Mouse (Mus musculus): ENCODE results near the gene Gm525. TPM values are rescaled to one million over a fixed set of nuclear protein-coding genes. Genes with fewer than 3 reads are reported as not detected.
"Not testable (repeated sequence)": the region's sequence is repeated elsewhere in the genome, so short reads cannot be mapped to it uniquely, and the experiment has no call there.

Gm525 gene
- not detected in 2 replicates for polyA plus RNA-seq (2016; fragmentation: Nextera tagmentation; extraction: Ambion mirVana)

DNA sequence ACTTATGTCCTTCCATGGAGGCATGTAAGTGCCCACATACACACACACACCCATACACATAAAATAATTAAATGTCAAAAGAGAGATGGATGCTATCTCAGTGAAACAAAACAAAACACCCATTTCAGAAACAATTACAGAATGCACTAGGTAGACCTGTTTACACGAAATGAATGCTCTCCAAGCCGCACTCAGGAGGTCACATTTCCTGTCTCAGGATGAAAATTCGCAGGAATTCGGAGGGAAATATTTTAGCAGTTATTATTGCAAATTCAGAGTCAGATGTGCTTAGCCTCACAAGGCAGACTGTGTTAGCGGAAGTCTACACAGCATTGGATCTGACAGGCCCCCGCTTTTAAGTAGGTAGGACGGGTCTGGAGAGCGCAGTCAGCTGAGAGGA, at the start of gene Gm525:
TSS of gene Gm525 (plus strand) at position 301 of the 400 bp plus-strand sequence.
- peaks cover 6% of the 10 kb centered on the region for H3K4me1 ChIP-seq
- no peaks in the 10 kb centered on the region for H3K9me3 ChIP-seq
- WGBS: 89% methylated on average over 8 of the region's 8 CpGs
- no peak within 1 kb of the TSS for H3K4me3 ChIP-seq
- H3K27me3 ChIP-seq (ENCODE audit: poor library complexity, severe bottlenecking): no peaks in the 10 kb centered on the region
- no peak within 1 kb of the TSS for H3K27ac ChIP-seq
- no peak for DNase-seq (ENCODE audit: extremely low spot score, low spot score)
- no peaks in the 10 kb centered on the region for H3K36me3 ChIP-seq (replicated peaks)

DNA sequence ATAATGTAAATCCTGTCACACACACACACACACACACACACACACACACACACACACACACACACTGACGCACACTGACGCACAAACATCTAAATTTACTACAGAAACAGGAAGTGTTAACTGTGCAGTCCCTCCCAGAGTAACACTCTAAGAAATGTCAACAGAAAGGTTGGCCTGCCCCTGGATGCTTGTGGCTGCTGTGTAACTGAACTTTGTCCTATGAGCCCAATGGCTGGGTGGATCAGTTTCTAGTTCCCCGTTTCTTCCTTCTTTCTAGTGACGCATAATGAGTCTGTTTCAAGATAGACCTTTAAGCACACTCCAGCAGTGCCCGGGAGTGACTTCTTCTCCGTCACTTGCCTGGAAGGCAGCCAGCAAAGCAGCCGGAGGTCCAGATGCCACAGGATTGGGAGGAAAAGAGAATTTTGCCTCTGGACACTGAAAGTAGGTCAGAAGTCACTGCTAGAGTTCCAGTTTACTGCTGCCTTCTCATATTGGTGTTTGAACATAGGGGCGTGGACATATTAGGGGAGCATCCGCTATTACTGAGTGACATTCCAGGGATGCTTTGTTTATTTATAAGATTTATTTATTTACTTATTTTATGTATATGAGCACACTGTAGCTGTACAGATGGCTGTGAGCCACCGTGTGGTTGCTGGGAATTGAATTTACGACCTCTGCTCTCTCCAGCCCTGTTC, 49.3 kb upstream of the Gm525 start:
- no peaks in the 10 kb centered on the region for H3K9me3 ChIP-seq
- no peak overlapping the region for H3K27ac ChIP-seq
- no peaks in the 10 kb centered on the region for H3K27me3 ChIP-seq (ENCODE audit: poor library complexity, severe bottlenecking)
- H3K4me1 ChIP-seq: 0 out of 2 replicates have a peak, but pooled peaks cover 4% of the 10 kb centered on the region
- H3K36me3 ChIP-seq (replicated peaks): no peaks in the 10 kb centered on the region
- no peak overlapping the region for H3K4me3 ChIP-seq
- no peak for DNase-seq (ENCODE audit: extremely low spot score, low spot score)
- 86% methylated on average over 11 of the region's 11 CpGs for WGBS

DNA sequence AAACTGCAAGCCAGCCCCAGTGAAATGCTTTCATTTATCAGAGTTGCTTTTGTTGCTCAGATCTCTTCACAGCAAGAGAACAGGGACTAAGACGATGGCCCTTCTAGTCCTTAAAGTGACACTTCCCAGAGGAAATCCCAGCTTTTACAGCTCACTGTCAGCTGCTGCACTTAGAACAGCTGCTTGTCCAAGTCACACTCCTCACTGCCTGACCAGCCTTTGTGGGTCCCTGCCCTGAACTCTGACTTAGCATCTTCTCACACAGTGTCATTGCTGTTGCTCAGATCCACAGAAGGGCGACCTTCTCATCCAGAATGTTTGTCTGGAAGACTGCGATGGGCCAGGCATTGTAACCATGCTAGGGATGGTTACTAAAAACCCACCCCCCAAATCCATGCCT, 48.0 kb upstream of the Gm525 start:
- Histone ChIP-seq H3K4me3 (no peak overlapping the region), H3K9me3 (no peaks in the 10 kb centered on the region), H3K27me3 (ENCODE audit: poor library complexity, severe bottlenecking) (no peaks in the 10 kb centered on the region), H3K36me3 (replicated peaks) (no peaks in the 10 kb centered on the region), H3K4me1 (peaks cover 9% of the 10 kb centered on the region; the same call in 1 of the 2 replicates), H3K27ac (no peak overlapping the region)
- no peak for DNase-seq (ENCODE audit: extremely low spot score, low spot score)
- 85% methylated on average over 3 of the region's 3 CpGs for WGBS

DNA sequence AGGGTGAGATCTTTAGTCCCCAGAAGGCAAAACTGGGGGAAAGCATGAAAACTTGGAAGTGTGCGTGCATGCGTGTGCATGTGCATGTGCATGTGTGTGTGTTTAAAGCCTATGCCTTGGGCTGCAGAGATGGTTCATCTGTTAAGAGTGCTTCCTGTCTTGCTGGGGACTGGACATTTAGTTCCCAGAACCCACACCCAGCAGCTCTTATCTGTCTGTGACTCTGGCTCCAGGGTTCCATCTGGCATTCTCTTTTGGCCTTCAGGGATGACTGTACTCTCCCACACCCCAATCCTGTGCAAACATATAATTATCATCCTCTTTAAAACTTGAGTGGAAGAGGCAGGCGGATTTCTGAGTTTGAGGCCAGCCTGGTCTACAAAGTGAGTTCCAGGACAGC, 47.5 kb upstream of the Gm525 start:
- H3K27ac ChIP-seq: no peak overlapping the region
- no peak for DNase-seq (ENCODE audit: extremely low spot score, low spot score)
- no peaks in the 10 kb centered on the region for H3K9me3 ChIP-seq
- peaks cover 10% of the 10 kb centered on the region; the same call in 1 of the 2 replicates for H3K4me1 ChIP-seq
- H3K36me3 ChIP-seq (replicated peaks): no peaks in the 10 kb centered on the region
- WGBS: 94% methylated on average over 3 of the region's 3 CpGs
- no peak overlapping the region for H3K4me3 ChIP-seq
- H3K27me3 ChIP-seq (ENCODE audit: poor library complexity, severe bottlenecking): no peaks in the 10 kb centered on the region

DNA sequence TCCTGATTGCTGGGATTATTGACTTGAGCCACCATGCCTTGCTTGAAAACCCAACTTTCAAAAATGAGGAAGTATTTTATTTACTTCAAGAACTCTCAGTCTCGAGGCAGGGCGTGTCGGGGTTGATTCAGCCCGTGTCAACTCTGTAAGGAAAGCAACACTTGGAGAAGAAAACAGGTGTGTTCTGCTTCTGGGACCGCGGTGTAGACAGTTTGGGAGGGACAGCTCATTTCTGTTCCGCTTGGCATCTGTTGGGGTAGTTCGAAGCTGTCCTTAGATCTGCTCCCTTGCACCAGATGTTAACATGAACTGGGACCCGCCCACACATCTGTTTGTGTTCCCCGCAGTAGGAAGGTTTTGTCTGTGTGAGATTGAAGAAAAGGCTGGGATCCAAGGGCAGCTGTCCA, 45.7 kb upstream of the Gm525 start:
- H3K27me3 ChIP-seq (ENCODE audit: poor library complexity, severe bottlenecking): no peaks in the 10 kb centered on the region
- no peaks in the 10 kb centered on the region for H3K36me3 ChIP-seq (replicated peaks)
- no peaks in the 10 kb centered on the region for H3K9me3 ChIP-seq
- 86% methylated on average over 10 of the region's 10 CpGs for WGBS
- no peak for DNase-seq (ENCODE audit: extremely low spot score, low spot score)
- no peak overlapping the region for H3K4me3 ChIP-seq
- peaks cover 10% of the 10 kb centered on the region; the same call in 1 of the 2 replicates for H3K4me1 ChIP-seq
- H3K27ac ChIP-seq: no peak overlapping the region

DNA sequence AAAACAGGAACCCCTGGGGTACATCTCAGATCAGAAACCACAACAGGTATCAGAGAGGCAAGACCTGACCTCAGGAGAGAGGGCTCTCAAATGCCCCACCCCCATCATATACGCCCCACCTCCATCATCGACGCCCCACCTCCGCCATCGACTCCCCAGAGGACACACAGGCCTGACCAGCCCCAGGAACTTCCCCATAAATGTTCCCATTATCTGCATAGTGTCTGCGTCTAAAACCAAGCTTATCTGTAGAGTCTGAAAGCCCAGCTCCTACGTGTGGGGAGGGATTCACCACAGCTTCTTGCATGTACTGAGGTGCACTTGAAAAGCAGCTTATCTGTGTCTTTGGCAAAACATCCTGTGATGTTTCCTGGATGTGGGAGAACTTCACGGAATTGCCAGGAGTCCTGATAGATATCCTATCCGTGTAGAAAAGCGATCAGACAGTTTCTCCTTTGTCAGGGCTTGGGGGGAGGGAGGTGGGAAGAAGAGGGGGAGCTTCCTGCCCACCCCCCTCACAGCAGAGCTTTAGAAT, 44.7 kb upstream of the Gm525 start:
- no peak overlapping the region for H3K4me3 ChIP-seq
- peaks cover 10% of the 10 kb centered on the region; the same call in 1 of the 2 replicates for H3K4me1 ChIP-seq
- H3K9me3 ChIP-seq: no peaks in the 10 kb centered on the region
- no peaks in the 10 kb centered on the region for H3K36me3 ChIP-seq (replicated peaks)
- 64% methylated on average over 10 of the region's 10 CpGs for WGBS
- no peak for DNase-seq (ENCODE audit: extremely low spot score, low spot score)
- H3K27ac ChIP-seq: no peak overlapping the region
- no peaks in the 10 kb centered on the region for H3K27me3 ChIP-seq (ENCODE audit: poor library complexity, severe bottlenecking)

DNA sequence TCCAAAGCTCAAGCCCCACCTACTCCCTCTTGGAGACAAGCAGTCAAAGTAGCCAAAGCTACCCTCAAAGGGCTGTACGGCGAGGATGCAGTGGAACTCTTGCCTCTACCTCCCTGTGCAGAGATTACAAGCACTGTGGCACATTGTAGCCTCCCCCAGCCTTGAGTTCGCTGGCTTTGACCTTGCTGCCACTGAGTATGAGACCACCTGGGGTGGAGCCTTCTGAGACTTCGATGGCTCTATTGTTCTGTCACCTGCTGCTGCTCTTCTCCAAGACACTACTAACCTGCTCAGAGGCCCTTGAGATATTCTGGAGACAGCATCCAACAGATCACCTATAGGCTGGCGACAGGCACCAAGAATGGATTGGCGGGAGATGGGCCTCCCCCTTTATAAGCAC, 43.1 kb upstream of the Gm525 start:
- Histone ChIP-seq H3K4me3 (no peak overlapping the region), H3K36me3 (replicated peaks) (no peaks in the 10 kb centered on the region), H3K27me3 (ENCODE audit: poor library complexity, severe bottlenecking) (no peaks in the 10 kb centered on the region), H3K9me3 (no peaks in the 10 kb centered on the region), H3K4me1 (peaks cover 10% of the 10 kb centered on the region; the same call in 1 of the 2 replicates), H3K27ac (no peak overlapping the region)
- DNase-seq (ENCODE audit: extremely low spot score, low spot score): no peak
- WGBS: 76% methylated on average over 6 of the region's 6 CpGs

DNA sequence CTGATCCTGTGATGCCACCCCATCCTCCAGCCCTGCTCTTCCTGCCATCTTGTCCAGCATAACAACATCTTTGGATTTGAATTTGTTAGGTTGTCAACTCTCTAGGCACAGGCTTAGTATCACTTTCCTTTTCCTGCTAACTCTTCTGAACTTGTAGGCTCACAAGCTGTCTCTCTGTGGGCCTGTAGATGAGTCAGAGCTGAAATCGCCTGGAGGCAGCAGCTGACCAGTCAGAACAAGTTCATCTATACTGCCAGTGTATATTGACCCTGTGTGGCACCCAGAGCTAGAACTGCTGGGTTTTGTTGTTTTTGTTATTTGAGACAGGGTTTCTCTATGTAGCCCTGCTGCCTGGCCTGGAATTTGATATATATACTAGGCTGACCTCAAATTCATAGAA, 42.5 kb upstream of the Gm525 start:
- Histone ChIP-seq H3K9me3 (no peaks in the 10 kb centered on the region), H3K4me3 (no peak overlapping the region), H3K36me3 (replicated peaks) (peaks cover under 1% of the 10 kb centered on the region; the same call in 1 of the 2 replicates), H3K4me1 (peaks cover 10% of the 10 kb centered on the region; the same call in 1 of the 2 replicates), H3K27me3 (ENCODE audit: poor library complexity, severe bottlenecking) (no peaks in the 10 kb centered on the region), H3K27ac (no peak overlapping the region)
- 79% methylated on average over 1 of the region's 1 CpGs for WGBS
- no peak for DNase-seq (ENCODE audit: extremely low spot score, low spot score)

DNA sequence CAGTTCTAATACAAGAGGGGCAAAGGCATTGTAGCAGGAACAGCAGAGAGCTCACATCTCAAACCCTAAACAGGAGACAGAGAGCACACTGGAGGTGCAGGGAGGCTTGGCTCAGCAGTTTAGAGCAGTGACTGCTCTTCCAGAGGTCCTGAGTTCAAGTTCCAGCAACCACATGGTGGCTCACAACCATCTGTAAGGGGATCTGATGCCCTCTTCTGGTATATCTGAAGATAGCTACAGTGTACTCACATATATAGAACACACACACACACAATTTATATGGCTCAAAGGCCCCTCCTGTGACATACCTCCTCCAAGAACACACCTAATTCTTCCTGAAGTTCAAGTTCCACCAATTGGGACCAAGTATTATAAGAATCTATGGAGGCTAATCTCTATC, 39.0 kb upstream of the Gm525 start:
- peaks cover 25% of the 10 kb centered on the region for H3K36me3 ChIP-seq (replicated peaks)
- H3K4me1 ChIP-seq: peaks cover 7% of the 10 kb centered on the region; the same call in 1 of the 2 replicates
- H3K27me3 ChIP-seq (ENCODE audit: poor library complexity, severe bottlenecking): no peaks in the 10 kb centered on the region
- H3K27ac ChIP-seq: no peak overlapping the region
- H3K9me3 ChIP-seq: no peaks in the 10 kb centered on the region
- H3K4me3 ChIP-seq: no peak overlapping the region
- DNase-seq (ENCODE audit: extremely low spot score, low spot score): no peak

DNA sequence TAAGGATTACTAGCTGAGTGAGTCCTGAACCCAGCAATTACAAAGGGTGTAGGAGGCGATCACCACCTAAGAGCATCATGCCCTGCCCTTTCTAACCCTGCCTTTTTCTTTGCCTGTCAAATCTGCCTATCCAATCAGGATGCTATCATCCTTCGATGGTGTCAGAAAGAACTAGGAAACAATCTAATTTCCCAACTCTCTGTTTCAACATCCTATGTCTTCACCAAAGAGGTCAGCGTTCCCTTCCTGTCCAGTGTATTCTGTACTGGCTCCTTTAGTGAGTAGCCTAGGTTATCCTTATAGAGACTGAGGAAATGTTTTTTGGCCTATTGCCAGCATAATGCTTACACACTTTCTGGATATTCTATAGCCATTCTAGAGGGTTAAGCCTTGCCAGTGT, 38.1 kb upstream of the Gm525 start:
- no peak overlapping the region for H3K27ac ChIP-seq
- peaks cover 35% of the 10 kb centered on the region for H3K36me3 ChIP-seq (replicated peaks)
- 84% methylated on average over 3 of the region's 3 CpGs for WGBS
- no peak overlapping the region for H3K4me3 ChIP-seq
- no peaks in the 10 kb centered on the region for H3K27me3 ChIP-seq (ENCODE audit: poor library complexity, severe bottlenecking)
- peaks cover 2% of the 10 kb centered on the region; the same call in 1 of the 2 replicates for H3K4me1 ChIP-seq
- DNase-seq (ENCODE audit: extremely low spot score, low spot score): no peak
- no peaks in the 10 kb centered on the region for H3K9me3 ChIP-seq

DNA sequence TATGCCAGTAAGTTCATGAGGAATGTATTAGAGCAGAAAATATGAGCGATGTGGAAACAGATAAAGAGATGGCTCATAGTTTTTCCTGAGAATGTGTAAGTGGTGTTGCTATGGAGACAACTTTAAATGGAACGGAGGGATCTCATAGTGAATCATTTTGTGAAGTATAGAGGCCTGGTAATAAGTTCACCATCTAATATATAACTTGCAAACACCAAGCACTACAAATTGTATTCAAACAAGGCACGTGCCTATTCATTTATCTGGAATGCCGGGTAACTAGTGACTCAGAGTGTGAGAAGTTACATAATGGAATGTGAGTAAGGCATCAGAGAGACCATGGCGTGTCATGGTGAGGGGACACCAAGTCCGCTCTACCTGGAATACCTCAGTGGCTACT, 35.1 kb upstream of the Gm525 start:
- 93% methylated on average over 6 of the region's 6 CpGs for WGBS
- Histone ChIP-seq H3K36me3 (replicated peaks) (peaks cover 63% of the 10 kb centered on the region), H3K9me3 (no peaks in the 10 kb centered on the region), H3K27me3 (ENCODE audit: poor library complexity, severe bottlenecking) (no peaks in the 10 kb centered on the region), H3K27ac (no peak overlapping the region), H3K4me3 (no peak overlapping the region), H3K4me1 (no peaks in the 10 kb centered on the region)
- no peak for DNase-seq (ENCODE audit: extremely low spot score, low spot score)

DNA sequence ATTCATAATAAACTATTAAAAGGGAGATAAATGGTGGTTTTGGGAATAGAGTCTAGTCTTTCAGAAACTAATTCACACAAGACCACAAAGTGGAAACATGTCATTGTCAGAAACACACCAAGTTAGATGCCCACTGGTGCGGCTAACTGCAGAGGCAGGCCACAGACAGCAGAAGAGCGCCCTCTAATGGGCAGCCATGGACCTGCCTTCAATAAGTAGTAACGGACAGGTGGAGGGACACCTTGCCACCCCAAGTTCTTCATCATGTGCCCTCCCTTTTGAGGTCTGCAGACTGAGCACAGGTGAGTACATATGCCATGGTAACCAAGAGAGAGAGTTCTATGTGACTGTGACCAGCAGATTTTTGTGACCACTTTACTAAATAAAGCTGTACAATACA, 34.3 kb upstream of the Gm525 start:
- Histone ChIP-seq H3K27me3 (ENCODE audit: poor library complexity, severe bottlenecking) (no peaks in the 10 kb centered on the region), H3K9me3 (no peaks in the 10 kb centered on the region), H3K27ac (no peak overlapping the region), H3K4me3 (no peak overlapping the region), H3K4me1 (no peaks in the 10 kb centered on the region), H3K36me3 (replicated peaks) (peaks cover 71% of the 10 kb centered on the region)
- 29% methylated on average over 3 of the region's 3 CpGs for WGBS
- no peak for DNase-seq (ENCODE audit: extremely low spot score, low spot score)

DNA sequence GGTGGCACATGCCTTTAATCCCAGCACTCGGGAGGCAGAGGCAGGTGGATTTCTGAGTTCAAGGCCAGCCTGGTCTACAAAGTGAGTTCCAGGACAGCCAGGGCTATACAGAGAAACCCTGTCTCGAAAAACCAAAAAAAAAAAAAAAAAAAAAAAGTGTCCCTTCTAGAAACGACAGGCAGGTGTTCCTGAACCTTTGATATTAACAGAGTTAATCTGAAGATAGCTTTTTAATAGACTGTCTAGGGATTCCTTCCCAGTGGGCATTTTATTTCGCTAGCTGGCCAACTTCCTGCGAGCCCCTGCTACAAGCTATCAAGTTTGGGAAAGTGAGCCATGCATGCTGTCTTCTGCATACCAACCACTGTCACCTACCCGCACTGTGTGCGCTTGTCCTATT, 32.6 kb upstream of the Gm525 start:
- not testable (repeated sequence) for H3K9me3 ChIP-seq; H3K27me3 ChIP-seq (ENCODE audit: poor library complexity, severe bottlenecking); H3K27ac ChIP-seq; H3K4me3 ChIP-seq; H3K4me1 ChIP-seq; DNase-seq (ENCODE audit: extremely low spot score, low spot score)
- 91% methylated on average over 6 of the region's 7 CpGs for WGBS
- peaks cover 89% of the 10 kb centered on the region for H3K36me3 ChIP-seq (replicated peaks)

All from forebrain, embryonic 10.5 days (tissue).